Comparison of ENCODE assay signal across 8 mouse cellular contexts in the genomic region with DNA sequence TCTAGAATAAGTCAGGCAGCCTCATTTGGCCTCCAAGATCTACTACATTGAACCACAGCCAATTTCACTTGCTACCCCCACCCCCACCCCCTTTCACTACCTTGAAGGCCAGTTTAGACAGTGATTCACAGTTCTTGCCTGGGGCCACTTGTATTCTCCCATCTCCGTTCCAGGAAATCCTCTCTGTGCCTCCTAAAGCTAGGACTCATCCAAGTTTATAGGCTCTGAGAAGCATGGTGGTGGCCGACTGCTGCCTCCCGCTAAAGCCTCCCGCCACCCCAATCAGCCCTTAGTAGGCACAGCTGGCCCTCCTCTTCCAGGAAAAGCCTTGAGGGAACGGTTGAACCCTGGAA. TPM values are rescaled to one million over a fixed set of nuclear protein-coding genes. Genes with fewer than 3 reads are reported as not detected.
DNase-seq lines count a peak whose midpoint lies in the region; ATAC-seq and TF ChIP-seq lines count a peak whose summit lies in the region.

No protein-coding gene starts in this region.

- H3K4me1 ChIP-seq in cerebellum, adult 2 months (ENCODE audit: control insufficient read depth, insufficient read depth, low read length): peaks cover 10% of the 10 kb centered on the region
- peaks cover 24% of the 10 kb centered on the region for H3K4me1 ChIP-seq in forebrain, embryonic 13.5 days
- peaks cover 92% of the 10 kb centered on the region for H3K4me1 ChIP-seq in liver, embryonic 15.5 days (replicated peaks)

- no peak; the same call in 1 of the 2 replicates for ATAC-seq in forebrain, embryonic 13.5 days
- peak; percentile 8 for ATAC-seq in liver, embryonic 15.5 days (ENCODE audit: insufficient read depth)

- H3K4me2 ChIP-seq in forebrain, embryonic 13.5 days: peak overlapping the region; percentile 83
- H3K4me2 ChIP-seq in liver, embryonic 15.5 days: peak overlapping the region; percentile 97

- peaks cover 16% of the 10 kb centered on the region for H3K36me3 ChIP-seq in C2C12 (ENCODE audit: control insufficient read depth, insufficient read depth)
- peaks cover 28% of the 10 kb centered on the region for H3K36me3 ChIP-seq in forebrain, embryonic 13.5 days (ENCODE audit: poor library complexity, severe bottlenecking)
- H3K36me3 ChIP-seq in liver, embryonic 15.5 days (replicated peaks): peaks cover 33% of the 10 kb centered on the region

- peaks cover 40% of the 10 kb centered on the region for H3K79me2 ChIP-seq in C2C12 (ENCODE audit: control insufficient read depth, insufficient read depth)

- peak overlapping the region; percentile 79 for H3K4me3 ChIP-seq in cerebellum, adult 2 months (replicated peaks; ENCODE audit: insufficient read depth, low read depth, low read length)
- peak overlapping the region; percentile 65 for H3K4me3 ChIP-seq in C2C12 (ENCODE audit: insufficient read depth, poor library complexity, severe bottlenecking)
- peak overlapping the region; percentile 55 for H3K4me3 ChIP-seq in forebrain, embryonic 13.5 days
- peak overlapping the region; percentile 75 for H3K4me3 ChIP-seq in liver, embryonic 15.5 days (replicated peaks)

- H3K9ac ChIP-seq in forebrain, embryonic 13.5 days: peak overlapping the region; percentile 77
- H3K9ac ChIP-seq in liver, embryonic 15.5 days: peak overlapping the region; percentile 90

- no peak for DNase-seq in cerebellum, adult 2 months
- no peak for DNase-seq in cerebellum, adult 11 months
- DNase-seq in adrenal gland, postnatal 25 days: no peak
- no peak for DNase-seq in spleen, adult 18-20 months
- no peak for DNase-seq in right cerebral cortex, adult 2 months (ENCODE audit: low spot score in 2 of 2)

- H3K27me3 ChIP-seq in cerebellum, adult 2 months (ENCODE audit: control insufficient read depth, insufficient read depth, low read length): no peaks in the 10 kb centered on the region
- H3K27me3 ChIP-seq in C2C12 (ENCODE audit: control insufficient read depth, insufficient read depth, insufficient read length): no peaks in the 10 kb centered on the region
- H3K27me3 ChIP-seq in forebrain, embryonic 13.5 days: no peaks in the 10 kb centered on the region
- no peaks in the 10 kb centered on the region for H3K27me3 ChIP-seq in liver, embryonic 15.5 days

- no peaks in the 10 kb centered on the region for H3K9me3 ChIP-seq in forebrain, embryonic 13.5 days (replicated peaks)
- no peaks in the 10 kb centered on the region for H3K9me3 ChIP-seq in liver, embryonic 15.5 days (replicated peaks)

- peaks cover 16% of the 10 kb centered on the region for H3K79me3 ChIP-seq in C2C12 (ENCODE audit: low read depth)

- TF ChIP-seq CTCF in cerebellum, adult 2 months (IDR thresholded peaks at IDR 0.05; ENCODE audit: borderline replicate concordance, insufficient read depth, low read depth, low read length): no peak
- no peak for TF ChIP-seq CTCF in C2C12 (IDR thresholded peaks at IDR 0.05; ENCODE audit: control insufficient read depth, insufficient read depth, insufficient read length)

- peak overlapping the region; percentile 78 for H3ac ChIP-seq in C2C12 (ENCODE audit: control insufficient read depth, insufficient read length, low read depth)

- 4% methylated on average over 5 of the region's 5 CpGs for WGBS in cerebellum, adult 2 months
- WGBS in forebrain, embryonic 13.5 days: 1% methylated on average over 5 of the region's 5 CpGs
- WGBS in liver, embryonic 15.5 days (ENCODE audit: insufficient replicate concordance): 4% methylated on average over 5 of the region's 5 CpGs

- H3K27ac ChIP-seq in cerebellum, adult 2 months (ENCODE audit: insufficient read depth, low read length): peak overlapping the region; percentile 32; the same call in 1 of the 2 replicates
- H3K27ac ChIP-seq in forebrain, embryonic 13.5 days: peak overlapping the region; percentile 65
- H3K27ac ChIP-seq in liver, embryonic 15.5 days (replicated peaks): peak overlapping the region; percentile 91

- TF ChIP-seq POLR2A in cerebellum, adult 2 months (IDR thresholded peaks at IDR 0.05; ENCODE audit: borderline replicate concordance, insufficient read depth, low read length): no peak

TF ChIP-seq in C2C12, 6 proteins besides CTCF, POLR2A, EP300 and RAD21:
- TF ChIP-seq MYOD1 (IDR thresholded peaks at IDR 0.05; ENCODE audit: control insufficient read depth, insufficient read length, low read depth): no peak
- no peak for TF ChIP-seq USF1 (IDR thresholded peaks at IDR 0.05; ENCODE audit: low read depth)
- TF ChIP-seq MAX (IDR thresholded peaks at IDR 0.05): no peak

RNA-seq across cellular contexts. Expression of gene Elovl1, which starts 0.5 kb away (rescaled TPM):
- 79.1 and 85.4 TPM in 2 replicates for polyA plus RNA-seq in cerebellum, adult 2 months (2012; rRNA removed)
- 92.3 TPM for polyA plus RNA-seq in C2C12 (2012; fragmentation: generic; extraction: Trizol)
- polyA plus RNA-seq in forebrain, embryonic 13.5 days (2015; fragmentation: Nextera tagmentation; extraction: Ambion mirVana): 24.1 and 24.3 TPM in 2 replicates
- 83.4 and 93.5 TPM in 2 replicates for polyA plus RNA-seq in liver, embryonic 15.5 days (2015; fragmentation: Nextera tagmentation; extraction: Ambion mirVana)
- 120 and 128 TPM in 2 replicates for total RNA-seq in adrenal gland, postnatal 25 days (2021)

RNA-seq across cellular contexts. Expression of gene Cdc20, which starts 9.8 kb away (rescaled TPM):
- 3.4 and 3.6 TPM in 2 replicates for polyA plus RNA-seq in cerebellum, adult 2 months (2012; rRNA removed)
- 274 TPM for polyA plus RNA-seq in C2C12 (2012; fragmentation: generic; extraction: Trizol)
- polyA plus RNA-seq in forebrain, embryonic 13.5 days (2015; fragmentation: Nextera tagmentation; extraction: Ambion mirVana): 251 and 259 TPM in 2 replicates
- polyA plus RNA-seq in liver, embryonic 15.5 days (2015; fragmentation: Nextera tagmentation; extraction: Ambion mirVana): 170 and 187 TPM in 2 replicates
- 10.8 and 14.9 TPM in 2 replicates for total RNA-seq in adrenal gland, postnatal 25 days (2021)

RNA-seq across cellular contexts. Expression of gene Med8, which starts 18.3 kb away (rescaled TPM):
- polyA plus RNA-seq in cerebellum, adult 2 months (2012; rRNA removed): 61.0 and 65.8 TPM in 2 replicates
- 77.2 TPM for polyA plus RNA-seq in C2C12 (2012; fragmentation: generic; extraction: Trizol)
- 143 and 144 TPM in 2 replicates for polyA plus RNA-seq in forebrain, embryonic 13.5 days (2015; fragmentation: Nextera tagmentation; extraction: Ambion mirVana)
- polyA plus RNA-seq in liver, embryonic 15.5 days (2015; fragmentation: Nextera tagmentation; extraction: Ambion mirVana): 65.5 and 73.5 TPM in 2 replicates
- 67.9 and 85.3 TPM in 2 replicates for total RNA-seq in adrenal gland, postnatal 25 days (2021)

RNA-seq across cellular contexts. Expression of gene Szt2, which starts 18.3 kb away (rescaled TPM):
- 38.0 and 38.6 TPM in 2 replicates for polyA plus RNA-seq in cerebellum, adult 2 months (2012; rRNA removed)
- polyA plus RNA-seq in C2C12 (2012; fragmentation: generic; extraction: Trizol): 7.6 TPM
- 10.0 and 12.6 TPM in 2 replicates for polyA plus RNA-seq in forebrain, embryonic 13.5 days (2015; fragmentation: Nextera tagmentation; extraction: Ambion mirVana)
- 2.4 and 2.5 TPM in 2 replicates for polyA plus RNA-seq in liver, embryonic 15.5 days (2015; fragmentation: Nextera tagmentation; extraction: Ambion mirVana)
- 33.0 and 34.4 TPM in 2 replicates for total RNA-seq in adrenal gland, postnatal 25 days (2021)

RNA-seq across cellular contexts. Expression of gene Mpl, which starts 29.9 kb away (rescaled TPM):
- 0.05 TPM in 2 replicates for polyA plus RNA-seq in cerebellum, adult 2 months (2012; rRNA removed)
- not detected for polyA plus RNA-seq in C2C12 (2012; fragmentation: generic; extraction: Trizol)
- 0.08 and 0.37 TPM in 2 replicates for polyA plus RNA-seq in forebrain, embryonic 13.5 days (2015; fragmentation: Nextera tagmentation; extraction: Ambion mirVana)
- polyA plus RNA-seq in liver, embryonic 15.5 days (2015; fragmentation: Nextera tagmentation; extraction: Ambion mirVana): 6.3 and 7.3 TPM in 2 replicates
- not detected in 2 replicates for total RNA-seq in adrenal gland, postnatal 25 days (2021)

Comparison
In these comparisons a context has a peak if more than half of its experiments do, and no peak if none do; other contexts are left out.
1. H3K27ac ChIP-seq: peak in every context shown above with its lines; median percentile 91 in liver, embryonic 15.5 days; 65 in forebrain, embryonic 13.5 days; 32 in cerebellum, adult 2 months.
2. RNA of gene Cdc20, which starts 9.8 kb away (polyA plus RNA-seq): 274 TPM in C2C12 (single experiment), 251 to 259 TPM in forebrain, embryonic 13.5 days and 170 to 187 TPM in liver, embryonic 15.5 days; 3.4 to 3.6 TPM in cerebellum, adult 2 months; every median in the first group is over 10 times any median in the second.
3. Peak in every context shown above with its lines, with median percentiles within 50 percentile points of each other: H3K4me3 ChIP-seq.